8 mouse cellular contexts compared by ENCODE assay signal in the genomic region with DNA sequence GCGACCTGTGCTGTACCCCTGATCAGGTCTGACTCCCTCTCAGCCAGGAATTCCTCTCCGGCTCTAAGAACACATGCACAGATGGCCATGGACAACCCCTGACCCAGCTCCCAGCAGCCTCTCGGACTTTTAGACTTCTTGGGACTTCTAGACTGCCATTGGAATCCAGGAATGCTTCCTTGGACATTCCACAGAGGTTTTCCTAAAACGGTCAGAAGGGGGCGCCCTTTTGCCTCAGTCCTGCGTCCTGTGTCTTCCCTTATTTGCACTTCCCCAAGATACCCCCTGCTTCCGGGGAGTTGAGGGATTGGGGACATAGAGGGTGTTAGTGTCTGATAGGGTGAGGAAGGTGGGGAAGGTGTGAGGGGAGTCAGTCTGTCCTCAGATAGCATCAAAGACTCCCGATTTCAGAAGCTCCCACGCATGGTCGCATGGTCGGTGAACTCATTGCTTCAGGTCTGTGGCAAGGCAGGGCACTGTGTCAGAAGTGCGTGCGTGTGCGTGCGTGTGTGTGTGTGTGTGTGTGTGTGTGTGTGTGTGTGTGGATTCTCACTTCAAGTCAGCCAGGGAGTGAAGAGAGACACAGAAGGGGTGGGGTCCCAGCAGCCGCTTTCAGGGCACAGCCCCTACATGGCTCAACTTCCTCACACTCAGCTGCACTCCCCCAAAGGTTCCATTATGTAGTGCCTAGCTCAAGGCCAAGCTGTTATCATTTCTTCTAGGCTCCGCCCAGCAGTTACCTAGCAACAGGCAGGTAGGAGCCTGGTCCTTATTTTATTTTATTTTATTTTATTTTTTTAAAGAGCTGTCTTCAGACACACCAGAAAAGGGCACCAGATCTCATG. TPM values are rescaled to one million over a fixed set of nuclear protein-coding genes. Genes with fewer than 3 reads are reported as not detected.
DNase-seq lines count a peak whose midpoint lies in the region; ATAC-seq and TF ChIP-seq lines count a peak whose summit lies in the region.

No protein-coding gene starts in this region.

- H3K27me3 ChIP-seq in spleen, adult 2 months (ENCODE audit: control insufficient read depth, insufficient read depth, low read length), result no peaks in the 10 kb centered on the region
- H3K27me3 ChIP-seq in kidney, postnatal 0 days (ENCODE audit: insufficient read depth, low read length), result no peaks in the 10 kb centered on the region

- peak; percentile 28 for DNase-seq in embryo, embryonic 10 days (ENCODE audit: low spot score)
- no peak for DNase-seq in embryo, embryonic 9.5 days (ENCODE audit: extremely low spot score)
- no peak for DNase-seq in spleen, adult 2 months (ENCODE audit: low read depth in 1 of 2, low spot score in 2 of 2)
- no peak for DNase-seq in spleen, adult 12 weeks (ENCODE audit: low spot score)
- DNase-seq in gastrocnemius, postnatal 36 days, result peak; percentile 22 to 25
- peak; percentile 74 for DNase-seq in kidney, postnatal 0 days (ENCODE audit: low spot score)
- peak; percentile 71 for DNase-seq in retina, embryonic 14.5 days (ENCODE audit: low spot score)
- DNase-seq in c-Kit-positive CD71-positive TER-119-positive erythroid progenitor cells, embryonic 14.5 days (ENCODE audit: low spot score), result no peak

- H3K4me2 ChIP-seq in kidney, postnatal 0 days (ENCODE audit: low read length), result no peak overlapping the region

- H3K9me3 ChIP-seq in kidney, postnatal 0 days (replicated peaks; ENCODE audit: low read length), result no peaks in the 10 kb centered on the region

- ATAC-seq in kidney, postnatal 0 days (replicated peaks; ENCODE audit: low FRiP score, low read depth), result peak; percentile 80; the same call in 1 of the 2 replicates

- H3K36me3 ChIP-seq in spleen, adult 2 months (ENCODE audit: control insufficient read depth, insufficient read depth, low read length), result no peaks in the 10 kb centered on the region
- no peaks in the 10 kb centered on the region for H3K36me3 ChIP-seq in kidney, postnatal 0 days (ENCODE audit: insufficient read depth, low read length)

- intact Hi-C loops in gastrocnemius, postnatal 36 days (cut with DNase I), result no loop called here

- H3K4me1 ChIP-seq in spleen, adult 2 months (ENCODE audit: control insufficient read depth, insufficient read depth, insufficient read length), result no peaks in the 10 kb centered on the region
- H3K4me1 ChIP-seq in kidney, postnatal 0 days (replicated peaks; ENCODE audit: insufficient read depth, low read length), result no peaks in the 10 kb centered on the region; the same call in 1 of the 2 replicates

- peak; percentile 39; the same call in 1 of the 2 replicates for TF ChIP-seq CTCF in spleen, adult 2 months (IDR thresholded peaks at IDR 0.05; ENCODE audit: extremely low read depth, insufficient read depth, insufficient read length, insufficient replicate concordance)
- peak; percentile 61 for TF ChIP-seq CTCF in kidney, postnatal 0 days (IDR thresholded peaks at IDR 0.05; ENCODE audit: low read depth)

- no peak overlapping the region for H3K27ac ChIP-seq in spleen, adult 2 months (ENCODE audit: insufficient read depth, low read length)
- H3K27ac ChIP-seq in kidney, postnatal 0 days, result no peak overlapping the region

- no peak overlapping the region for H3K4me3 ChIP-seq in spleen, adult 2 months (ENCODE audit: extremely low read depth, insufficient read depth, insufficient read length)
- no peak overlapping the region for H3K4me3 ChIP-seq in kidney, postnatal 0 days (replicated peaks; ENCODE audit: low read depth, low read length)

- 83% methylated on average over 17 of the region's 17 CpGs for WGBS in spleen, adult 2 months
- WGBS in kidney, postnatal 0 days, result 50% methylated on average over 17 of the region's 17 CpGs

- TF ChIP-seq POLR2A in spleen, adult 2 months (IDR thresholded peaks at IDR 0.05; ENCODE audit: low read depth, low read length), result no peak

- H3K9ac ChIP-seq in kidney, postnatal 0 days (ENCODE audit: low read depth, low read length), result no peak overlapping the region

RNA-seq across cellular contexts. Expression of a gene that starts 40.4 kb away (rescaled TPM):
- polyA plus RNA-seq in spleen, adult 2 months (2012; rRNA removed), result 17.6 and 22.2 TPM in 2 replicates
- 1 to 10 TPM; 3.3 to 3.4 TPM for total RNA-seq in gastrocnemius, postnatal 36 days (2021)
- 10.3 and 10.5 TPM in 2 replicates for polyA plus RNA-seq in kidney, postnatal 0 days (2015; fragmentation: Nextera tagmentation; extraction: Ambion mirVana)

Comparison
In these comparisons a context has a peak if more than half of its experiments do, and no peak if none do; other contexts are left out.
1. DNase-seq: peak in embryo, embryonic 10 days (single experiment), gastrocnemius, postnatal 36 days (2 of 2), kidney, postnatal 0 days (single experiment) and retina, embryonic 14.5 days (single experiment); none in embryo, embryonic 9.5 days (single experiment), spleen, adult 2 months (0 of 2), spleen, adult 12 weeks (single experiment) and c-Kit-positive CD71-positive TER-119-positive erythroid progenitor cells, embryonic 14.5 days (single experiment).